Mouse (Mus musculus) brain, adult 10 weeks (tissue): ENCODE measurements around the gene Il11ra1. TPM values are rescaled to one million over a fixed set of nuclear protein-coding genes. Genes with fewer than 3 reads are reported as not detected.

Experiments
- polyA plus RNA-seq: library from polyadenylated mRNA; stranded (reverse); fragments of 350-450 nt; fragmentation: Illumina TruSeq; extraction: RNeasy Lipid Tissue Mini Kit (QIAGEN cat#74804); gene quantifications from one replicate; pipeline ENCODE4 v1.2.3, GENCODE M21; 2015; ENCODE audit warnings: low read depth, low replicate concordance

Gene Il11ra1
- polyA plus RNA-seq = 50.0 TPM

DNA sequence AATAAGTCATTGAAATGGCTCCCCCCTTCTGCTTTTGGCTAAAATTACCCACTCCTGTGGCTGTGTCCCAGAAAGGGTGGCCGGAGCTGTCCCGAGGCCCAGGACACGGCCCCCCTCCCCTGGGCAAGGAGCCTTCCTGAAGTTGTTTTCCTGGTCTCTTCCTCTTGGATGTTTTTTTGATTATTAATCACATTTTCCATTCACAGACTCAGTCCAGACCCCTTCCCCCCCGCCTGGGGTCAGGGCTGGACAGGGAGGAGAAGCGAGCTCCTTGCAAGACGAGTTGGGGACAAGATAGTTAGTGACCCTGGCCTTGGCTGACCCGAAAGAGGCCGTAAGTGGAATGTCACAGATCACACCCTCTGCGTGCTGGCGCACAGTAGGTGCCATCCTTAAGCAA lies at the start of gene Il11ra1:
Gene Il11ra1, plus strand, starts transcription at position 207 of the 400 bp plus-strand sequence.

DNA sequence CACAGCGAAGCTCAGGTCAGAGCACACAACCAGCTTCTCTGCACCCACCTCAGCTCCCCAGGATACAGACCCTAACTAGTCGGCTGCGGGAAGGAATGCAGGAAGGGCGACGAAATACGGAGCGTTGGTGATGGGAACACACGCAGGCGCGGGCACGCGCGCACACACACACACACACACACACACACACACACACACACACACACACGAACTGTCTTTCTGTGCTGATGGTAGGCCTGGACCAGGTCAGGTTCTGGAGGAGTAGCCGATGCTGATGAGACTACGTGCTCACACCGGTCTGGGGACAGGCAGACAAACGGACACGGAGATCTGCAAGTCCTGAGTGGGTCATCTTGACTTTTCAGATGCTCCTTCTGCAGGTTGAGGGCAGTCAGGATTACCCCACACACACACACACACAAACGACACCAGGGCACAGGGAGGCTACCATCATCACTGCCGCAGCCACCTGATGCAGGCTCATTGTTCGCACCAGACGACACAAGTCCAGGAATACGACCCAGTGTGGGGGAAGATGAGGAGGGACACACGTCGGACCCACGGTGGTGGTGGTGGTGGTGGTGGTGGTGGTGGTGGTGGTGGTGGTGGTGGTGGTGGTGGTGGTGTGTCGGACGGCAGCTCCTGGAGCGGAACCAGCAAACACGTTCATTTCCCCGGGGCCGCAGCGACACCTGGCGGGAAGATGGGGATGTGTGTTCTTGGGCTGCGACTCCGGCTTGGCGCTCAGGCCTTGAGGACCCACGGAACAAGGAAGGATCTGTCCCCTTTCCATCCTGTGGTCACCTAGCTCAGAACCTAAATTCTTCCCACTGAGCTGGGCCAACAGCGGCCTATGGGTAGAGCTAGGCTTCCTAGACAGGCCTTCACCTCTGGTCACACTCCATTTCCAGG lies 2.6 kb upstream of the Il11ra1 start, which contains the start of gene Cntfr:
Gene Cntfr, minus strand, starts transcription at position 160 of the 912 bp plus-strand sequence.

DNA sequence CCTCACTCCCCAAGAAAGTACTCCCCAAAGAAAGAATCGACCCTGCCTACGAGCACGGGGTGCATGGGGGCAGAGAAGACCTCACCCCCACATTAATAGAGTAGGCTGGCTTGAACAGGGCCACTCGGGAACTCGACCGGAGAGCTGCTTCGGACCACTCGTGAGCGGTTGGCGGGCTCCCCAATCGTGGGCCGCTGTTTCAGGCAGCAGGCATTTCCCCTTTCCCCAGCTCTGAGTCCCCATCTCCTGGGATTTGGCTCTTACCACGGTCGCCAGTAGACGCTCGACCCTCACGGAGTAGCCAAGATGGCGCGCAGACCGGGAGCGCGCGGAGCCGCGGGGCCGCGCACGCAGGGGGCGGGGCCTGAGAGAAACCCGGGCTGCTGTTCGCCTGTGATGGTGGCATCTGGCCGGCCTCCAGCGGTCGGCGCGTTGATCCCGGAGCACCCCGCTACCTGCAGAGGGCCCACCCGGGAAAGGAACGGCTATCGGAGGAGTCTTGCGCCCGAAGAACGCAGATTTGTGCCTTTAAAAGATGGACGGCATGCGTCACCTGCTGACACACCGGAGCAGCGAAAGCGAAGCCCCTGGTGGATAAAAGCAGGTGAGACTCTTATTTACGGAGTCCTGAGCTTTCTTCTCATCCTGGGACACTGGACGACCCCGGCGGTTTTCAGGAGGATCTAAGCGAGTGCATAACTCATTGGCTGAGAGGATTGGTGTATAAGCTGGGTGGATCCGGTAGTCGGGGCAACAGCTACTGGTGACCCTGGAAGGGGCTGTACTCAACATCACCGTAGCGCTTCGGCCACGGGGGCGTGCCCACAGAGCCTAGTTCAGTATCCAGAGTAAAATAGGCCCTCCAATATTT lies 13.6 kb downstream of the Il11ra1 start, which contains the start of gene Rpp25l:
Gene Rpp25l, minus strand, starts transcription at position 338 of the 871 bp plus-strand sequence.

DNA sequence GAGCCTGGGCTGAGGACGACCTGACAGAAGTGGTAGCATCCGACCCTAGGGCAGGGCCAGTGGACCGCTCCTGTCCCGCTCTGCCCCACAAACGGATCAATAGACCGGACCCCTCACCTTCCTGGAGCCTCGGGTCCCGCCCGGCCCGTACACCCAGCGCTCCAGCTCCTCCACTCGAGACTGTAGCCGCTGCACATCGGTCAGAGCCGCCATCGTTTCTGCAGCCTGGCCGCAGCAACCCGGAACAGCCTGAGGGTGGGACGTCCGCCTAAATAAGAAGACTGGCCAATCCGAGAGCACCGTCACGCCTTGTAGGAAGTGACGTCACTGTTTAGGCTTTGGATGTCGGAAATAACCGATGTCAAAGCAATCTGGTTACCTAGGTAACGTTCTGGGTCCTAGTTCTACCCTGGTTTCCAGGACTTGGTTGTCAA lies 23.1 kb downstream of the Il11ra1 start, which contains the start of gene Dctn3:
Gene Dctn3, minus strand, starts transcription at position 253 of the 434 bp plus-strand sequence.

DNA sequence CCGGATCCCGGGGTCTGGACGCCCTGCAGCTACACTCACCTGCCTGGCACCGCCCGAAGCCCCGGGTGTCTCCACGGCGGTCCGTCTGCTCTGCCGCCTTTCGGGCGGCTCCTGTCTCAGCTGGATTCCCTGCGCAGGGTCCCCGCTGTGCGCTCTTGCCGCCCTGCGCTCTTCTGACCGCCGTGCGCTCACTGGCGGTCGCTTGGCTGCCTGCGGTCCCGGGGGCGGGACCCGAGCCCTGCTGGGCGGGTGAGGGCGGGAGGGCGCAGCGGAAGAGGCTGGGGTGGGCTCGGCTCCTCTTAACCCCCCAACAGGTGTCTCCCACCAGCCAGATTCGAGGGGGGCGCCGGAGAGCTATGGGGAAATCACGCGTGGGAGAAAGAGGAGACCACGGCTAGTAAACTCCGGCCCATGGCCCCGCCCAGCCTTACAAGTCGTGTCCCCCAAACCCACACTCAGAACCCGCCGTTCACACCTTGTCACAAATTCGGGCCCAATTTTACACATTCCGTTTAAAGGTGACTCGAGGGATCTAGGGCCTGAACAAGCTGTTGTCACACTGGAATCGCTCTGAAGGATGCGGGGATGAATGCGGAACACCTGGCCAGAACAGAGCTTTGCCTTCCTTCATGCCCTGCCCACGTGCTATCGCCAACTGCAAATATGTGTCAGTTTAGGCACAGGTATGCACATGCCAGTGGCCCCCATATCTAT lies 31.4 kb downstream of the Il11ra1 start, which contains the start of gene Arid3c:
Gene Arid3c, minus strand, starts transcription at position 91 of the 714 bp plus-strand sequence.

DNA sequence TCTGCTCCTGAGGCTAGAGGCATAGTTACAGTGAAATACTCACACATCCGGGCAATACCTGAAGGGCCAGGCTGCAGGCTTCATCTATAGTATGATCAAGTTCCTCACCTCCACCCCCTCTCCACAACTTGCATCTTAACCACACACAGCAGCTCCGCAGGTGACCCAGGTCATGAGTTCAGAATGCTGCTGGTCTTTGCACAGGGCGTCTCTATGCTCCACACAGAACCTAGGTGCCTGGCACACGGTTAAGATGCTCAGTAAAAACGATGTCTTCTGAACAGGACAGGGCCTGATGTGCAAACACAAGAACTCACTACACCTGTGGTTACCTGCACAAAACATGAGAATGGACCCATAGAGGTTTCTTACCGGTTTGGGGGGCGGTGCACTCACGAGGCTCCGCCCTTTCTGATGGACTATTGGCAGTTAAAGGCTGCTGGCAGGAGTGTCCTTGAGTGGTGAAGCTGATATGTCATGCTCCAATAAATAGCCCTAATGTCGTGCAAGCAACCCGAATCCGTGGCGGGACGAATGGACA lies 55.1 kb downstream of the Il11ra1 start, which contains the start of gene Galt:
Gene Galt, plus strand, starts transcription at position 432 of the 541 bp plus-strand sequence.

DNA sequence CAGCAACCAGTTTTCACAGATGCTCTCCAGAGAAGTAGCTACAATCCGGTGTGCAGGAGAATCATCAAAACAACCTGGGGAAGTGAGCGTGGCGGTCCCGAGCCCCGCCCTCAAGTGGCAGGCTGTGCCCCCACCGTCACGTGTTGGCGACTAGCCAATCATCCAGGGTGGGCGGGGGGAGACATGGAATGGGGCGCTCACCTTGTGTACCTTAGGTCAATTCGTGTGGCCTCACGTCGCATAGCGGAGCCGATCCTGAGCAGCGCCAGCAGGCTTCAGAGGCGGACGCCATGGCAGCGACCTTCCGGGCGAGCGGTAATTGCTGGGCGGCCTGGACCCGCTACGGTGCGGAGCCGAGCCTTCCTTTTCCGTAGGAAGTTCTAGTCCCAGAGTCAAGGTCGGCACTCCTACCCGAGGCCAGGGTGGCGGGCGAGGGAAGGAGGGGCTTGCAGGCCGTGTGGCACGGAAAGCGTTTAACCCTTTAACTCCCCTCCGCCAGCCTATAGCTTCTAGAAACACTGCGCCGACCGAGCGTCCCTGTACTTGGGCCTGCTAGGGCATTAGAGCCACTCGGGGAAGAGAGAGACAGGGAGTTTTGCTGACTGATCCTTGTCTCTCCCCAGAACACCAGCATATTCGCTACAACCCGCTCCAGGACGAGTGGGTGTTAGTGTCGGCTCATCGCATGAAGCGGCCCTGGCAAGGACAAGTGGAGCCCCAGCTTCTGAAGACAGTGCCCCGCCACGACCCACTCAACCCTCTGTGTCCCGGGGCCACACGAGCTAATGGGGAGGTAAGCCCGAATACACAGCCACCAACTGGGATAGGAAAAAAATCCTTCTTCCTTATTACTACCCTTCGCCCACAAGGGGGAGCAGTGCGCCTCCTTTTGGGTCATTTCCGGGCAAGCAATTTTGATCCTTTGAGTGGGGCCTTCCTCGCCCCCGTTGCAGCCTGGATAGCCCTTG lies 55.8 kb downstream of the Il11ra1 start, which contains the start of gene Sigmar1:
Gene Sigmar1, minus strand, starts transcription at position 820 of the 968 bp plus-strand sequence.

DNA sequence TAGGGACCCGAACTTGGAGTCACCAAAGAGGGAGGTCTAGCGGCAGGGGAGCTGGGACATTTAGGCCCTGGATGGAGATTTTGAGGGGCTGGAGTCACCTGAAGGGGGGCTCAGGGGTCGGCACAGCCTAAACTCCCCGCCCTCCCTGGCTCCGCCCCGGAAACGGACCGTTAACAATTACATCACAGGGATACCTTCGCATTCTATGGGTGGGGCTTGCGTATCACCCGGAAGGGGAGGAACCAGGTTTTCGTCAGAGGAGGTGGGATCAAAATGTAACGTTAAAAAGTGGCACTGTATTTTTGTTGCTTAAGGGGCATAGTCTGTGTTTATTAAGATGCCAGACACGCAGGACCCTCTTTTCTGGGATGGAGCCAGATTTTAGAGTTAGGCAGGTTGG lies 74.2 kb downstream of the Il11ra1 start, which contains the start of gene Ccl27a:
Gene Ccl27a, minus strand, starts transcription at position 246 of the 400 bp plus-strand sequence.

Other genes starting within 250 kb of the Il11ra1 start
- gene Kif24, start 235.1 kb upstream of the Il11ra1 start, polyA plus RNA-seq = 0.91 TPM
- 56.2 TPM for gene Nudt2, start 234.8 kb upstream of the Il11ra1 start, polyA plus RNA-seq
- 18.8 TPM for gene AI464131, start 196.9 kb upstream of the Il11ra1 start, polyA plus RNA-seq
- 8.2 TPM for gene 1110017D15Rik, start 182.7 kb upstream of the Il11ra1 start, polyA plus RNA-seq
- 133 TPM for gene Fam219a, start 130.5 kb upstream of the Il11ra1 start, polyA plus RNA-seq
- 7.5 TPM for gene Dnaic1, start 130.2 kb upstream of the Il11ra1 start, polyA plus RNA-seq
- gene Enho, start 59.7 kb upstream of the Il11ra1 start, polyA plus RNA-seq = 108 TPM
- 73.5 TPM for gene Cntfr, start 2.9 kb upstream of the Il11ra1 start, polyA plus RNA-seq
- 36.1 TPM for gene Rpp25l, start 13.5 kb downstream of the Il11ra1 start, polyA plus RNA-seq
- 210 TPM for gene Dctn3, start 23.2 kb downstream of the Il11ra1 start, polyA plus RNA-seq
- gene Arid3c, start 31.2 kb downstream of the Il11ra1 start, polyA plus RNA-seq = 0.88 TPM
- gene Galt, start 55.2 kb downstream of the Il11ra1 start, polyA plus RNA-seq = 94.3 TPM
- 50.7 TPM for gene Sigmar1, start 56.2 kb downstream of the Il11ra1 start, polyA plus RNA-seq
- gene Ccl27a, start 74.3 kb downstream of the Il11ra1 start, polyA plus RNA-seq = 391 TPM
- gene Gm21541, start 203.6 kb downstream of the Il11ra1 start, polyA plus RNA-seq = 9.2 TPM
- gene Gm20878, start 241.6 kb downstream of the Il11ra1 start, polyA plus RNA-seq = 51.7 TPM